Mouse (Mus musculus) urinary bladder, postnatal 25 days (tissue): ENCODE data around the gene Twf1.

Experiments used
- DNase-seq: peaks from one replicate; pipeline ENCODE4 v3.0.0; 2022; ENCODE audit warnings: low spot score

The Twf1 gene

DNA sequence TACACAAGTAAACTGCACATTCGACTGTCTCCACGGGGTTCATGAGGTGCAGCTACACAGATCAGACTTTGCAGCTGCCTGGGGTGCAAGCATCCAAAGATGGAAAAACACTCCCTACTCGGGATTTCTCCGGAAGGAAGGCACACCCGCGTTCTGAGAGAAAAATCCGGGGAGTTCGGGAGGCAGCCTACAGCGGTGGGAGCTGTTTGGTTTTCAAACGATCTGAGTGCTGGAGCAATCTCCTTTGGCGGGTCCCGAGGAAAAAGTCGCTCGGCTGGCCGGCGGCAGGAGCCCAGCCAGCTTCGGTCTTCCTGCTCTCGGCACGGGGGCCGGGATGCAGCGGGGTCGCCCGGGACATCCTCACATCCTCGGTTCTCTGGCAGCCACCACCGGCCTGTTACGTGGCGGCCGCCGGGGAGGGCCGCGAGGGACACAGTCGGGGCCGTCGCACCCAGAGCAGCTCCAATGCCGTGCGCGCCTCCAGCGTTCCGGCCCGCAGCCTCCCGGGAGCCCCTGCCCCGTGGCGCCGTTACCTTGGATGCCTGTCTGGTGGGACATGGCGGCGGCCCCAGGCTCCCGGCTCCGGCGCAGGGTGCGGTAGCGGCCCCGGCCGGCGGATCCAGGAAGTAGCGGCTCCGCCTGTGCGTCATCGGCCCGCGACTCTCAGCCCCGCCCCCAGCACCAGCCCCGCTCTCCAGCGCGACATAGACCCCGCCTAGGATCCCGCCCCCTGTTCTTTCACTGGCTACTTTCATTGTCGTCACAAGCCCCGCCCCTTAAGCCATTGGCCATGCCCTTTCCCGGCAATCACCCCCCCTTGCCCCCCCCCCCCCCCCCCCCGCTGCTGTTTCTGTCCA lies at the start of gene Twf1:
TSS of gene Twf1 (minus strand) at position 671 of the 857 bp plus-strand sequence.
- peak; percentile 99 for DNase-seq

DNA sequence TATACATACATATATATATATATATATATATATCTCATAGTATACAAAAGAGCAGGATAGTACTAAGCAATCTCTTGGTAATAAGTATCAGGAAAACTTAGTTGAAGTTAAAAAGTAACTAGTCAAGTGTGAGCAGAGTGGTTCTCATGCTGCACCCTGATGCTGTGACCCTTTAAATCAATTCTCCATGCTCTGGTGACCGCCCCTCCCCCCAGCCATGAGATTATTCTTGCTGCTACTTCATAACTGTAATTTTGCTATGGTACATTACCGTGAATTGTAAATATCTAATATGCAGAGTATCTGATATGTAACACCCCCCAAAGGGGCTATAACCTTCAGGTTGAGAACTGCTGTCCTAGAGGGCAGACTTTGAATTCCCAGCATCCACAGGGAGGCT lies 49.4 kb upstream of the Twf1 start:
- DNase-seq: no peak

DNA sequence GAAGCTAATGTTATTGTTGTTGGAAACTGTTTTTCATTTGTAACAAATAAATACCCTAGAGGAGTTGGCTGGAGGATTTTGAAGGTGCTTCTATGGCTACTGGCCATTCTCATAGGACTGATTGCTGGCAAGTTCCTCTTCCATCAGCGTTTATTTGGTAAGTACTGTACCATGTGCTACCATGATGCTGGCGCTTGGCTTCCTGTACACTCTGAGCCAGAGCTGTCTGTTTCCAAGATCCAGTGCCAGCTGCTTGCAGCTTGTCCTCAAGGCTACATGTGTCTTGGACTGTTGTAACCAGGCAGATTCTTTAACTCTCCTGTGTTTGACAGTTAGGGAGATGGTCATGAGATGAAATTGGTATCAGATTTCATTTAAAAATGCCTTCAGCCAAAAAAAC lies 48.5 kb upstream of the Twf1 start:
- no peak for DNase-seq

DNA sequence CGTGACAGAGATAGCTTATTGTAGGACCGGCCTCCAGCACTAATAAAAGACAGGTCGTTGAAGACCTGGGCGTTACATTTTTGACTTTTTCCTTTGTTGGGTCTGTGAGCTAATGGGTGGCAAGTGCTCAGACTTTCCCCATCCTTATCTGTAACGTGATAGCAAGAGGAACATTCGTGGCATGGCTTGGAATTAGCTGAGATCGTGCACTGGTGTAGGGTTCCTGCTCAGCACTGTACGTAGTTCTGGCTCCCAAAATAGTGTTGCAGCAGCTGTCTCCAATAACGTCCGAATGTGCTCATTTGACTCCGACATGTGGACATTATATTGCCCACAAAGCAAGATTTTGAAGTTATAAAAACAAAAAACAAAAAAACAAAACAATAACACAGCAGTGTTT lies 44.8 kb upstream of the Twf1 start:
- DNase-seq: no peak

DNA sequence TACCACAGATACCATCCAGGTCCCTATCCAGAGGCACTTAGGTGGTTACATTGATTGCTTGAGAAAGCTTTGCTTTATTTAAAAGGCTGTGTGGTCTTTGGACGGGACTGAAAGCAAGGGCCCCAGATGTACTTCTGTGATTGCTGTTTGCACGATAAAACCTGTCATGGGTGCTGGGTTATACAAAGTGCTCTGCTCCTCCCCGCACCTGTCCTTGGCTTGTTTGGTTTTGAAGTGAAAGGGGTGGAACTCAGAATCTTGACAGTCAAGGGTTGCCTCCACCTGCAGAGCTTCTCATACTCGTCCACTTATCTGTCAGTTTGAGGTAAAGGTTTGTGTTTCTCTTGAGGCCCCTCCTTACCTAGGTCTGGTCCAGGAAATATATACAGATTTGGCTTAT lies 40.9 kb upstream of the Twf1 start:
- DNase-seq: no peak

DNA sequence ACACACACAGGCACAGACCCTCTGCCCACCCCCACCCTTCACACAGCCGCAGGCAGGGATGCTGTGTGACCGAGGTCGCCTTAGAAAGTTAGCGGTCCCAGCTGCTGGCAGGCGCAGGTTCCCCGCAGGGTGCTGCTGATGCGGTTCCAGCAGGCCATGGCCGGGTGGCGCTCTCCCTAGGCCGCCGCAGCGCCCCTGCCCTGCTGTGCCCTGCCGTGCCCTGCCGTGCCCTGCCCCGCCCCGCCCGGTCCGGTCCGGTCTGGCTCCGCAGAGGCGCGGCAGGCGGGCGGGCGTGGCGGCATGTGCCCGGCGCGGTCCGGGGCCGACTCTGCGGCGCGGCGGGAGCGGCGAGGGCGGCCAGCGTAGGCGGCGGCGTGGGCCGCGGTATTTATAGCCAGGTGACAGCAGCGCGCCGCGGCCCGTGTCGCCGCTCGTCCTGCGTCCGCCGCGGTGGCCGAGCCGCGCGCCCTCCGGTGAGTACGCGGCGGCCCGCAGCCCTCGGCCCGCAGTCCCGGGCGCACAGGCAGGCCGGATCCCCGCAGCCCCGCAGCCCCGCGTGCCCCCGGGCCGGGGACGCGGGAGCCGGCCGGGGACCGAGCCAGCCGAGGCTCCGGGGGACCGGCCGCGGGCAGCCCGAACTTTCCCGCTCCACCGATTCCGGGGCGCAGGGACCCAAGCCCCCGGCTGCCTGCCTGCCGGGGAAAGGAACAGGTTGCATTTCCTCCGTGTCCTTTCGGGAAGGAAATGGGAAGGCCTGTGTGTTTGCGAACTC lies 39.3 kb upstream of the Twf1 start, which contains the start of gene Tmem117:
TSS of gene Tmem117 (plus strand) at position 403 of the 772 bp plus-strand sequence.
- DNase-seq: peak; percentile 42

DNA sequence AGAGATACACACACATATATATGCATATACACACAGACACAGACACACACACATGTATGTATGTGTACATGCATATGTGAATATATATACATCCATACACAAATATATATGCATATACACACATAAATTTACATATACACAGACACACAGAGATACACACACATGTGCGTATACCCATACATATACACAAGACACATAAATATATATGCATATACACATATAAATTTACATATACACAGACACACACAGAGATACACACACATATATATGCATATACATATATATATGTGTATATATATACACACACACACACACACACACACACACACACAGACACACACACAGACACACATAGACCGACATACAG lies 38.8 kb upstream of the Twf1 start:
- DNase-seq: no peak

DNA sequence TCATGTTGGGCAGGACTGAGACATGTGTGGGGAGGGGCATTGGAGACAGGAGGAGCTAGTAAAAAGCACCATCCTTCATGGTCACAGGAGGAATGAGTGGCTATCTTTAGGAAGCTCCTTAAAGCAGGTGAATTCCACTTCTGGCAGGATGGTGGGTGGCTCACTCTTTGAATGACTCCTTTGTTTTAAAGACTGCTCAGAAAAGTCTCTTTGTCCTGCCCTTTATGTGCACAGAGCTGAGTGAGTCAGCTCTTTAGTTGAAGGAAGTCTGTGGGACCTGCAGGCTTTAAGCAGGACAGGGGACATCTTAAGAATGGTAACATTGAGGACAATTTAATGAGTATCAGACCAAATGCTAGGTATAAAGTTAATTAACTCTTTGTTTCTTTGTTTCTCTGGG lies 31.2 kb upstream of the Twf1 start:
- DNase-seq: no peak

DNA sequence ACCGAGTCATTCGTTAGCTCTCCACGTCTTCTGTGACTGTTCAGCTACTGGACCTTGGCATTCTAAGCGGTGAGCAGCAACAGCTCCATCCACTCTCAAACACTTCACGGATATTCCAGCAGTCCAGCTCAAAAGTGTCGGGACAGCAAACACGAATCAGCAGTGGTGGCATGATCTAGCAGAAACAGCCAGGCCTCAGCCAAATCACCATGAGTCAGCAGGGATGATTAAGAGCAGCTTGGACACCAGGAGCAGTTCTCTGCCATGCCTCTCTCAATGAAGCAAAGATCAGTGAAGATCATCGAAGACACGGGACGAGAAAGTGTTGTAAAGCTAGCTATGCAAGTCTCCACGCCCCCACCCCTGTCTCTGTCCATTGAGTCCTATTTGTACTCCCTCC lies 26.3 kb upstream of the Twf1 start:
- no peak for DNase-seq

DNA sequence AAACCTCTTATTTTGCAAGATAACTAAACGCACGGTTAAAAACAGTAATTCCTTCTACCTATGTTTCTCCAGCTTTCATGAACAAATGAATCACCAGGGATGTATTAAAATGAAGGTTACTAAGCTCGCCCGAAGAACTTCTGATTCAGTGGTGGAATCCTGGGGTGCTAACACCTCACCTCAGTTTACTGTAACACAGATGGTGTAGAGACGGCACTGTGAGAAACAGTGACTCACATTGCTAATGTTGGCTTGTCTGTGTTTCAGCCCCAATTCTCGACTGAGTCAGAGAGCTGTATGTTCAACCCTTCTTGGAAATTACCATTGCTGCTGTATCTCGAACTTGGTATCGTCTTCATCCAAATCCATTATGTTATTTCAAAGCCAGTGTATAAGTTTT lies 18.1 kb upstream of the Twf1 start:
- DNase-seq: no peak

DNA sequence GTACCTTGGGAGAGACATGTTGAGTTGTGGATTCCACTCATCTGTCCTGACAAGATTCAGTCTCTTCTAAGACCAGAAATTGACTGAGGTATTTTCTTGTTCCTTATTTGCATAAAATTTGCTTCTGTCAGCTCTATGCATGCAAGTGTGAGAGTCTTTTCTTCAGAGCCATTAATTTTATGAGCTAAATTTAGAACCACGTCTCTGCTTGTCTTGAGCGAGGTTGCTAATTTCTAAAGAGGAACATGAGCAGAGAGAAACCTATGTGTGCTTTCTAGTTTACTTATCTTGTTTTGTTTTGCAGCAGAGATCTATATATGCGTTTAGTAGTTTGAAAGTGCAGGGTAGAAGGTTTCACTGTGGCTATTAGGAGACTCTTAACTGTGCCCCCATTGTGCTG lies 12.8 kb upstream of the Twf1 start:
- DNase-seq: no peak

DNA sequence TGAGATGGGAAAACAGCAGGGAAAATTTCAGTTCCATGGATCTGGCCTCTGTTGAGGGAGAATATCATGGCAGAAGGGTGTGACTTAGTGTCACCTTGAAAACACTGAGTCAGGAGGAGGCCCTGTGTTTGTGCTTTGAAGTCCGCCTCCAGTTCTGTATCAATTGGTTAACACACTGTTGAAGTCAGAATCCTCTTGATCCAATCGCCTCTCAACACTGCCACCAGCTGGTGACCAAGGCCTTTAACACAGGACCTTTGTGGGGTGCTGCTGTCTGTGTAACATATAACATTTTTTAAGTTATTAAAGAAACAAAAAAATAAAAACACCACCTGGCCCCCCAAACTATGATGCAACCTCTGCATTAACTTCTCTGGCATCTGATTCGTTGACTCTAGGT lies 11.7 kb upstream of the Twf1 start:
- DNase-seq: peak; percentile 53

DNA sequence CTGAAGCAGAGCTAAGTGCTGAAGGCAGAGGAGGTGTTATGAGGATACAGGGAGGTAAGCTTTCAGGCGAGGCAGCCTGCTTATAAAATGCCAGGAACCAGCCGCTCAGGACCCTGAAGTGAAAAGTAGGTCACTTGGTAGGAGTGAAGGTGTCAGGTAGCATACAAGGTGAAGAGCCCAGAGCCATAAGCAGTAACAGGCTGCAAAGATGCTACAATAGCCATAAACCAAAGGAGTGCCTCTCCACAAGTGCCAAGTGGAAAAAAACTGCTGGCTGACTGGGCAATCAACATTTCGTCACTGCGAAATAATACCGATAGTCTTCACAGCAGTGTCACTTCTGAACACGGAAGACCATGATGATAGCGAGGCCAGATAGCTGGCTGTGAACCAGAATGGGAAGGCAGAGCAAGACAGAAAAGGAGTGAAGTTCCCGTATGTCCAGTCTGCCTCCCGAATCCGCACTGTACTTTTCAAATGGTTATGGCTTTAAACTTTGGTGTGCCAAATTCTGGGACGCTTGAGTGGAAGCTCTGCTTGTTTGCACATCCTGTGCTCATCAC lies 10.5 kb upstream of the Twf1 start:
- DNase-seq: no peak

DNA sequence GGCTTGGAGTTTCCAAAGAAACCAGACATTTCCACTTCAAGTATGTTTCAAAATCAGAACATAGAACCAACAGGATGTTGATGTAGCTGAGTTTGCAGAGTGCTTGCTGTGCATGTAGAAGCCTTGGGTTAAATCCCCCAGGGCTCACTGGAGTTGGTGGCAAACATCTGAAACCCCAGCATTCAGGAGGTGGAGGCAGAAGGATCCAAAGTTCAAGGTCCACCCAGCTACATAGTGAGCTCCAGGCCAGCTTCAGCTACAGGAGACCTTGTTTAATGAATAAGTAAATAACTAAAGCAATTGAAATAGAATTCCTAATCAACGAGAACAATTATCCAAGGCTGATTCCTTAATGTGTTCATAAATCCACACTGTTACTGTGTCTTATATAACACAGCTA lies 3.9 kb upstream of the Twf1 start:
- DNase-seq: no peak

DNA sequence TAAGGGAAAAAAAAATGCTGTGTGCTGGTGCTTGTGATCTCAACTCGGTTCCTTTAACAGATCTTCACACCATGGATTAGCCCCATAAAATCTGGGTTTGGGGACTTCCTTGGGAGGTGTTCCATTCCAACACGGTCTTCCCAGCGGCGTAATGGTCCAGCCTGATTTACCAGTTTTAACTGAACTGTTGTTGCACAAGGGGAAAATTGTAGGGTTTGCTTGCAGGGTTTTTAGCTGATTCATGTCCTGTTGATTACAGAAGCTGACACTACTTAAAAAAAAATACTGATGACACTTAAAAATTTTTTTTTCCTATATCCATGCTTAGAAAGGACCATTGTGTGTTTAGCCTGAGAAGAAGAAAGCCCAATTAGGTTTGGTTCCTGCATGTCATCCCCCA lies 1.7 kb upstream of the Twf1 start:
- no peak for DNase-seq

DNA sequence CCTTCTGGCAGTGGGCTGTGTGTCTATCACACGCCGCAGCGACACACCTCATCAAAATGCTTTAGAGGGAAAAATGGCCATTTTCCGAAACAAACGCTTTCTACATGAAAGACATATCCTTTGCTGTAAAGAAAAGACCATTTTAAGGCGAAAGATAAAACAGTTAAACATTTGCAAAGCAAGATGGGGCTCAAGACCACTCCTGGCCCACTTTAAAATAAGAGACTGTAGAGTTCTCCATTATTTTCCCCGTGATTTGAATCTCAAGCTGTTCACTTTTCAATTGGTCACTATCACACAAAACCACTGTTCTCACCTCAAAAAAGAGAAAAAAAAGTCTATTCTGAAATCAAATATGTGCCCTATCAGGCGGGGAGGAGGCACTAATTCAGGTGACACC lies 394 bp upstream of the Twf1 start:
- peak; percentile 1 for DNase-seq

DNA sequence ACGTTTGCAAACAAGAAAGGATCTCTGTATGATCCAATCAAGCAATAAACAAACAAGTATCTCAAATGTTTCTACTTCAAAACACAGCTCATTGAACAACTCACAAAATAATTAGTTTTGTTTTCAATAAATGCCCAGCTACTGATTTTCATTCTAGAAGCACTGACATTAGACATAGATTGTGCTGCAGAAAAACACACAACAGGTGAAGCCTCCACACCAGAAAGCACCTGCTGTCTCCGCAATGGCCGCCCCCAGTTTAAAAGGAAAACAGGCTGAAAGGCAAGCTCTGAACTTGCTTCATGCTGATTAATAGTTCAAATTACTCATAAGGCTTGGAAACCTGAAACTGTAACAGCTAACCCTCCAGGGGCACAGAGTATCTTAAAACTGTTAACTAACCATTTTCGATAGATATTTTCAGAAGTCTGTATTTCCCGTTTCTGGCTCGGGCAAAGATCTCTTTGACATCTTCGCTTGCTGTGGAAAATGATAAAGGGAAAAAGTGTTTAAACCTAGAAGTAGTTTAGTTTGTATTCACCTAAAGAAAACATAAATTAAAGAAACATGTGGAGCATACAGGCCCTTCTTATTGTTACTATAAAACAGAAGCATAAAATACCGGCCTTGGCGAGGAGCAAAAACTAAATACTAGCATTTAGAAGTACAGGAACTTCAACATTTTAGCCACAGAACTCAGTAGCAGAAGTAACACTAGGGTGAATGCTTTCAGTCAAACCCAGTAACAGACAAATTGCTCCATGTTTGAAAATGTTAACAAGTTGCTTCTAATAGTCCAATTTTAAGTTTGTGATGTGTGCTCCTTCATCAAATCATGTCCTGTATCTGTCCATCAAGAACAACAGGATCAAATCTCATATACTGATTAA lies 1.6 kb downstream of the Twf1 start:
- no peak for DNase-seq

DNA sequence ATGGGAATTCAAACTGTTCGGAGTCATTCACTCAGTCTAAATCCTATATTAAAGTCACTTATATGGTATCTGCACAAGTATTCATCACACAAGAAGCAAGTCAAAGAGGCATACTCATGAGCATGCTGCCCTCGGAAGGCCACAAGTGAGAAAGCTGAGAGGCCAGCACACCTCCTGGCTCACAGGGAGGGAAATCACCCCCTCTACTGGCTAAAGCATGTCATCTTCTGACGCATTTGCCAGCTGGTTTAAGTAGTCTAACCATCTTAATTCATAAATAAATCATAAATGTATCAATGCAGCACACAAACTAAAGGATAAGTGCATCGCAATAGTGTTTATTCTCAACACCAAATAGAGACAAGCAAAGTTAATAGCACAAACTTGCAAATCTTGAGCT lies 5.0 kb downstream of the Twf1 start:
- DNase-seq: no peak

DNA sequence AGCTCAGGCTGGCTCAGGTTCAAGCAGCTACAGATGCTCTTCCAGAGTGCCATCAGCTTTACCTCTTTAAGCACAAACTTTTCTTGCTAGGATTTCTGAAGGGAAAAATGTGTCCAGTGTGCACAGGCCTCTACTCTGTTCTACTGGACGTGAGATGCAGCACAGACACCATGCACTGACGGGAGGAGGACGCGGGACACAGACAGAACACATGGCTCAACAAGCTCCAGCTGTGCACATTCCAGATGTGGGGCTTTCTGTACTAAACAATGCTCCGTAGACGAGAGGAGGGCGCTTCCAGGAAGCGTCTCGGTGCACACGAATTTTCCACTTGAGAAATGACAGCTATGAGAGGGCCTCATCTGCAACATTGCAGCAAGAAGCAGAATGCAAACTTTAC lies 6.5 kb downstream of the Twf1 start:
- no peak for DNase-seq

DNA sequence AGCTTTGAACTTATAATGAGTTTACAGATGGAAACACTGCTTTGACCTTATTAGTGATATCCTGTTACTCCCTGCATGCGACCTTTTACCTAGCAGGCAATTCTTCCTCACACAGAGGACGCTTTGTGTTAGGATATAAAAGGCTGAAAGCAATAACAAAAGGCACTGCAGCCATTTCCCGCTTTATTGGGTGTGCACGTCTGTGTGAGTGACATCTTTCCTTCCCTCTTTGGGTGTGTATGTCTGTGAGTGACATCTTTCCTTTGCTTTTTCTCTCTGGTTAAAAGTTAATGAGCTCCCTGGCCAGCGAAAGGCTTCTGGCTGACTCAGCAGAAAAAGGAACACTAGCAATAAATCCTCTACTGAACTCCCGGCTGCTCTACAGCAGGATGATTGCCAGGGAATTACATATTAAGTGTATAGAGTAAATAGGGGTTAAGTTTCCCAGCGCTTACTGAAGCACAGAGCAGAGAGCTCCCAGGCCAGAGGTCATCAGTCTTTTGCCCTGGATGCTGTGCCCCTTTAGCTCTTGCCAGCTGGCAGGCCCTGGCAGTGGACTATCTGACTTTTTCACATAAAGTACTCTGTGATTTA lies 7.6 kb downstream of the Twf1 start:
- DNase-seq: no peak

DNA sequence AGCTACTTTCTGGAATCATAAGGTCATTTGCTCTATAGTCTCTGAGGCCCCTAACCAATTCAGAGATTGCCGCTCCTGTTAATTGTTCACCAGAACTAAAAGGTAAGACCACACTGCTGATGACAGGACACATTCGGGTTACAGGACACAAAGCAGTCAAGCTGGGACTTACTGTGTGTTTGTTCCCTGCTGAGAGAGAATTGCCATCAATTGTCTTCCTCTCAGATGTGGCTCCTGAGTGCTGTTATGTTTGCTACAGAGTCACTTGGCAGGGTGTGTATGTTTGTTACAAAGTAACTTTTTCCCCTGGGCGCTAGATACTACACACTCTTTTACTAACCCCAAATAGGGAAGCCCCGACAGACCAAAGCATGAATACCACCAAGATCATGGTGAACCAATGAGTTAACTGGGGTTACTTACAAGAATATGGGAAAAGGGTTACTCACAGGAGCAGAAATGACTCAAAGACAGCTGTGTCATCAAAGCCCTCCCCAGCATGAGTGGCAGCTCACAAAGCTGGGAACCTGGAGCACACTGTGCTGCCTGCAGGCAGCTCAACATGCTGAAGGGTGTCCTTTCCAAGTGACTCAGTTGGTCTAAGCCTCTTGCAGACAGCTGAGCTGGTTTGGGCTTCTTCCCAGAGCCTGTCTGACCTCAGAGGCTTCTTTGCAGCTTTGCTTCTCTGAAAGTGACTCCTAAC lies 15.0 kb downstream of the Twf1 start:
- DNase-seq: no peak
